Mouse (Mus musculus) stomach, postnatal 0 days (tissue): Measurements from ENCODE around the gene Gm20431. TPM values are rescaled to one million over a fixed set of nuclear protein-coding genes. Genes with fewer than 3 reads are reported as not detected.
A peak's percentile ranks its signal among the peaks of the same experiment; 100 is the strongest.

Experiments
- ATAC-seq: fragments of 200-750 bp; cut with Nextera tagmentation; 2 replicates; pipeline ENCODE4 v1.8.0; 2017; ENCODE audit not compliant: low FRiP score, low TSS enrichment
- DNase-seq: peaks from one replicate; pipeline ENCODE4 v3.0.0-alpha.2; 2016; ENCODE audit warnings: low spot score
- H3K27ac ChIP-seq: fragments of 300-500 bp; sonication (generic); replicated peaks from 2 replicates; pipeline ENCODE4 v1.5.1; 2014; ENCODE audit warnings: mild to moderate bottlenecking, control low read depth
- H3K27me3 ChIP-seq: fragments of 300-500 bp; sonication (generic); 2 replicates; pipeline ENCODE4 v1.6.1; 2014; ENCODE audit warnings: low read length; ENCODE audit not compliant: control insufficient read depth, insufficient read depth
- H3K36me3 ChIP-seq: fragments of 300-500 bp; sonication (generic); 2 replicates; pipeline ENCODE4 v1.6.1; 2014; ENCODE audit warnings: low read length, mixed read lengths; ENCODE audit not compliant: control insufficient read depth, insufficient read depth
- H3K4me1 ChIP-seq: fragments of 300-500 bp; sonication (generic); replicated peaks from 2 replicates; pipeline ENCODE4 v1.6.1; 2014; ENCODE audit warnings: antibody characterized with exemption; ENCODE audit not compliant: control insufficient read depth, insufficient read depth
- H3K4me2 ChIP-seq: fragments of 300-500 bp; sonication (generic); replicated peaks from 2 replicates; pipeline ENCODE4 v1.6.1; 2014; ENCODE audit warnings: low read depth, mild to moderate bottlenecking, control low read depth, moderate library complexity
- H3K4me3 ChIP-seq: fragments of 300-500 bp; sonication (generic); 2 replicates; pipeline ENCODE4 v1.5.1; 2014; ENCODE audit warnings: low read depth, low read length, control low read depth
- H3K9ac ChIP-seq: fragments of 300-500 bp; sonication (generic); 2 replicates; pipeline ENCODE4 v1.6.1; 2014; ENCODE audit warnings: mild to moderate bottlenecking, low read length, control low read depth, mixed read lengths
- H3K9me3 ChIP-seq: fragments of 300-500 bp; sonication (generic); 2 replicates; pipeline ENCODE4 v1.6.1; 2016; ENCODE audit warnings: low read length; ENCODE audit not compliant: control insufficient read depth
- CTCF ChIP-seq: IDR thresholded peaks from 2 replicates; pipeline ENCODE4 v1.5.1; 2016; ENCODE audit warnings: antibody characterized with exemption, low read depth, mild to moderate bottlenecking, moderate library complexity
- EP300 ChIP-seq: optimal IDR thresholded peaks from 2 replicates; pipeline ENCODE3; 2016; ENCODE audit warnings: antibody characterized with exemption
- WGBS: fragments of 180-500 bp; shearing (Covaris S2); extraction: QIAGEN DNeasy Blood & Tissue Kit; methylation state at CpG from one replicate; pipeline ENCODE4 v1.1.7; 2014; 5-methylcytosine and 5-hydroxymethylcytosine counted together
- polyA plus RNA-seq: library from polyadenylated mRNA; unstranded; fragments of >200 nt; fragmentation: Nextera tagmentation; extraction: Ambion mirVana; gene quantifications from 2 replicates; pipeline ENCODE4 v1.2.1, GENCODE M21; 2015

Gm20431 gene
- polyA plus RNA-seq, 1 experiment from 2014 or later: 13.4 TPM

DNA sequence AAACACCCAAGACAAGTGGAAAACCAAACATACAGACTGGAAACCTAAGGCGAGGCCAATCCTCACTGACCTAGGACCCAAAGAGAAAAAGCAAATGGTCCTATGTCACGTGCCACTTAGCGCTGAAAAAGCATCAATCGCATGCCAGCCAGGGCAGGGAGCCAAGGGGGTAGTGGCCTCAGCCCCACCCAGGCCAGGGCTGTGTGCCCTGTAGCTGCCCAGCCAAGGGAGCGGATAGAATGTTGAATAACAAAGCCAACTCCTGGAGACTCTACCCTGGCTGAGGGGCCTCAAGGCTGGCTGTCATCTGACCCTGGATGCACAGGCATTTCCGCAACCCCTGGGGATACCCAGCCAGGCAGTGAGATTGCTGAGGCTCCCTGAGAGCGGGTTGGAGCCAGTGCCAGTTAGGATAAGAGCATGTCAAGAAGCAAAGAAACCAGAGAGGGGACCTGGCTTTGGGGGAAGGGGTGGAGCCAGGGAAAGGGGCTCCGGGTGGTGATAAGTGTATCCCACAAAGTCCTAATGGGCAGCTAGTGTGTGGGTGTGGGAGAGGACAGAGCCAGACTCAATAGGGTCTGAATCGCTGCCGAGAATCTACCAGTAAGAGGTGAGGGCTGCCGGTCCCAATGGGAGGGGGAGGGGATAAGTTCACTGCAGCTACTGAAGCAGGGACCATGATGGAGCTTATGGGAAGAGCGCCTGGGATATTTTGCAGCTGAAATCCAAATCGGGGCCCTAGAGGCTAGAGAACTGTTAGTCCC lies 1.3 kb downstream of the Gm20431 start:
- TF ChIP-seq CTCF: no peak
- TF ChIP-seq EP300: no peak
- H3K4me2 ChIP-seq: peak overlapping the region; percentile 86
- no peaks in the 10 kb centered on the region for H3K36me3 ChIP-seq
- DNase-seq (peak; percentile 88), ATAC-seq (peak; percentile 19)
- peak overlapping the region; percentile 76 for H3K4me3 ChIP-seq
- 16% methylated on average over 13 of the region's 13 CpGs for WGBS
- H3K27me3 ChIP-seq: no peaks in the 10 kb centered on the region
- H3K27ac ChIP-seq: peak overlapping the region; percentile 85
- H3K4me1 ChIP-seq: peaks cover 4% of the 10 kb centered on the region
- H3K9ac ChIP-seq: peak overlapping the region; percentile 91
- no peaks in the 10 kb centered on the region for H3K9me3 ChIP-seq

DNA sequence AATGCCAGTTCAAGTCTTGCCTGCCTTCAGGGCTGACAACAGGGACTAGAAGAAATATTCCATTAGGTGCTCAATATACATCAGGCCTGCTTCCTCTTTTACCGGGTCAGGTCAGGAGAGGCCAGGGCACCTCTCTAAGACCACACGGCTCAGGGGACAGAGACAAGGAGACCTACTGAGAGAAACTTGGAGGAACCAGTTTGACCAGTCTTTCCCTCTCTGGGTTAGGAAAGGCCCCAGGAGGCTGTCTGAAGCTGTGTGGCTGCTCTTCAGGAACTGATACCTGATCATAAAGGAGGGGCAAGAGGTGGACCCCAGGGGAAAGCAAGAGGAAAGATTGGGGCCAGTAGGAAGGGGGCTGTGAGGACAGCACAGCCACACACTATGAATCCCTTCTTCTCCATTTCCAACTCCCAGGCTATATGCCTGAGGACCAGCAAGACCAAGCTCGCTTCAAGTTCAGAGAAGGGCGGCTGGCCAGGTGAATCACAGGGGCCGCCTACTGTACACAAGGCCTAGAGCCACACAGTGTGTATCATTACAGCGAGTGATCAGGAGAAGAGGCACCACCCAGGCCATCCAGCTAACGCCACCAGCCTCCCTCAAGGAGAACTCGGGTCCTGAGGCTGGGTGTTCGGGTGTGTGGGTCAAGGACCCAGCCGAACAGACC lies 2.0 kb downstream of the Gm20431 start:
- peak overlapping the region; percentile 76; the same call in 1 of the 2 replicates for H3K4me3 ChIP-seq
- H3K9me3 ChIP-seq: no peaks in the 10 kb centered on the region
- no peaks in the 10 kb centered on the region for H3K36me3 ChIP-seq
- peak; percentile 62 for ATAC-seq
- TF ChIP-seq CTCF: no peak
- no peak for TF ChIP-seq EP300
- no peaks in the 10 kb centered on the region for H3K27me3 ChIP-seq
- DNase-seq: peak; percentile 74
- peak overlapping the region; percentile 85 for H3K27ac ChIP-seq
- peak overlapping the region; percentile 91; the same call in 1 of the 2 replicates for H3K9ac ChIP-seq
- 46% methylated on average over 10 of the region's 10 CpGs for WGBS
- H3K4me1 ChIP-seq: peaks cover 4% of the 10 kb centered on the region
- H3K4me2 ChIP-seq: peak overlapping the region; percentile 86

DNA sequence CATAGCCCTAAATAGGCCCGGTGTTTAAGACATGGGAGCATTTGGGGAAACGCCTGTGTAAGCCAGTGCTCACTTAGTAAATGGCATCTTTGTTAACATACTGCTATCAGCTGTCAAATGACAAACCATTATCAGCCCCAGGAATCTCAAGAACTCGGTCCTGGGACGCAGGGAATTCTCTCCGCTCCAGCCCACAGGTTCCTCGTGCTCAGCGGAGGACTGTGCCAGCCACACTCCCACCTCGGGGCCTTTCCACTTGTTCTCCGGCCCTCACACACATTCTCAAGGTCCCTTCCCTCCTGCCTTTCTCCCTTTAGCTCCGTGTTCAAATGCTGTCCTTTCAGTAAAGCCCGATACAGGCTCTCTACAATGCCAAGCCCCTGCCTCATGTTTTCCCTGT lies 2.6 kb downstream of the Gm20431 start:
- Histone ChIP-seq H3K4me2 (peak overlapping the region; percentile 86), H3K9me3 (no peaks in the 10 kb centered on the region), H3K36me3 (no peaks in the 10 kb centered on the region), H3K27ac (peak overlapping the region; percentile 85; the same call in 1 of the 2 replicates), H3K4me1 (peaks cover 4% of the 10 kb centered on the region), H3K27me3 (no peaks in the 10 kb centered on the region), H3K4me3 (peak overlapping the region; percentile 10; the same call in 1 of the 2 replicates), H3K9ac (0 out of 2 replicates have a peak overlapping the region, but pooled peaks have one; percentile 31)
- WGBS: 44% methylated on average over 11 of the region's 11 CpGs
- DNase-seq (no peak), ATAC-seq (no peak)
- TF ChIP-seq CTCF (no peak), EP300 (no peak)

DNA sequence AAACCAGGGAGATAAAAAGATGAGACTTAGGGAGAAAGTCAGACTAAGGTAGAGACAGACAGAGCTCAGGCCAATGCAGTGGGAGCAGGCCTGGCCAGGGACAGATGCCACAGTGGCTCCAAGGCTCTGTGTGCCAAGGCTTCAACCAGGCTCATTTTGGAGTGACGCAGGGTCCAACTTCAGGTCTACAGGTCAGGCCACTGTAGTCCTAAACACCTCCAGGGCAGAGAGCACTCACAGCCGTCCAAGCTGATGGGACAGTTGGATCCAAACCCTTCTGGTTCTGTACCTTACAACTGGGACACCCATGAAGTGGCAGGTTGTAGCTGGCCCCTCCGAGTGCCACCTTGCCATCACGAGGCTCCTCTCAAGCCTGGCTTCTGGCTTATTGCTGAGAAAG lies 3.3 kb downstream of the Gm20431 start:
- TF ChIP-seq EP300 (no peak), CTCF (no peak)
- no peaks in the 10 kb centered on the region for H3K27me3 ChIP-seq
- 80% methylated on average over 4 of the region's 4 CpGs for WGBS
- H3K4me1 ChIP-seq: peaks cover 4% of the 10 kb centered on the region
- ATAC-seq (no peak), DNase-seq (no peak)
- no peaks in the 10 kb centered on the region for H3K9me3 ChIP-seq
- H3K4me3 ChIP-seq: no peak overlapping the region
- no peak overlapping the region for H3K9ac ChIP-seq
- H3K4me2 ChIP-seq: 0 out of 2 replicates have a peak overlapping the region, but pooled peaks have one; percentile 86
- H3K27ac ChIP-seq: no peak overlapping the region
- peaks cover 2% of the 10 kb centered on the region; the same call in 1 of the 2 replicates for H3K36me3 ChIP-seq

DNA sequence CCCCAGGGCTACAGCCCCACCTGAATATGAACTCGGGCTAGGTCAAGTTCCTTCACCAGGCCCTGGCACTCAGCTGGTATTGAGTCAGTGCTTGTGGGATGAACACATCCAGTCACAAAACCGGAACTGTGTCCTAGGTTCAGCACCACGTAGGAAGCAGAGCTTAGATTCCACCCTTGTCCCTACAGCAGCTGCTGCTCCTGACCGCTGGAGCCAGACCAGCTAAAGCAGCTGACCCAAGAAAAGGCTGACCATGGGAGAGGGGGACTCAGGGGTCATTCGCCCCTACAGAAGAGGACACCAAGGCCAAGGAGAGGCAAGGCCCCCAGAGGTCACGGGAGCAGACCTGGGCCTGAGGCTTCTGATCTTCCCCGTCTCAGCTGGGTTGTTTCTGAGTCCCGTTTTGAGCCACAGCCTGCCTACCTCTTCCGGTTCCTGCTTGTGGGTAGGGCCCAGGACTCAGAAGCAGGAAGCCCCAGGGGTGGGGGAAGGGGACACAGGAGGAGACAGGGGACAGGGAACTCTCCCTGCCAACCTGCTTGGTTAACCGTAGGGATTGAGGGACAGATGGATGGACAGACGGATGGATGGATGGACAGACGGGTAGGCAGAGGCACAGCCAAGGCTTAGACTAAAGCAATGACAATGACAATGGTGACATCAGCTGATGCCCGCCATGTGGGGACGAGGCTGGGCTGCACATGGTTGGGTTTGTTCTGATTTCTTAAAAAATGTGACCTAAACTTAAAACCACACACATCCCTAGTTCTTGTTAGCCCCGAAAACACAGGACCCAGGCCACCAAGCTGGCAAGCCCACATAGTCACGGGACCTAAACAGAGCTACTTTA lies 4.4 kb downstream of the Gm20431 start:
- H3K9ac ChIP-seq: 0 out of 2 replicates have a peak overlapping the region, but pooled peaks have one; percentile 8
- no peak overlapping the region for H3K4me3 ChIP-seq
- peaks cover 4% of the 10 kb centered on the region for H3K4me1 ChIP-seq
- H3K36me3 ChIP-seq: peaks cover 3% of the 10 kb centered on the region; the same call in 1 of the 2 replicates
- TF ChIP-seq CTCF (no peak), EP300 (no peak)
- DNase-seq (no peak), ATAC-seq (no peak)
- no peaks in the 10 kb centered on the region for H3K9me3 ChIP-seq
- H3K4me2 ChIP-seq: no peak overlapping the region; the same call in 1 of the 2 replicates
- WGBS: 78% methylated on average over 16 of the region's 16 CpGs
- H3K27ac ChIP-seq: peak overlapping the region; percentile 65
- H3K27me3 ChIP-seq: no peaks in the 10 kb centered on the region
